Mouse (Mus musculus): ENCODE measurements around the gene Zkscan16.

DNA sequence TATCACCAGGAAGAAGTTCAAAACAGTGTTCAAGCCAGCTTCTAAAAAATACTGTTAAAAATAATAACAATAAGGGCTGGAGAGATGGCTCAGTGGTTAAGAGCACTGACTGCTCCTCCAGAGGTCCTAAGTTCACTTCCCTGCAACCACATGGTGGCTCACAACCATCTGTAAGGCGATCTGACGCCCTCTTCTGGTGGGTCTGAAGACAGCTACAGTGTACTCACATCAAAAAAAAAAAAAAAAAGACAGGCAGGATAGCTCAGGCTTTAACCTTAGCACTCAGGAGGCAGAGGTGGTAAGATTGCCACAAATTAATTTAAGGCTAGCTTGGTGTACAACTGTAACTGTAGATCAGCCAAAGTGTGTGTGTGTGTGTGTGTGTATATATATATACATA is 57.2 kb downstream of the Zkscan16 start:
- TF ChIP-seq POLR2A (IDR thresholded peaks at IDR 0.05; ENCODE audit: low read depth, low read length) (no peak), CTCF (IDR thresholded peaks at IDR 0.05; ENCODE audit: extremely low read depth, insufficient read length, insufficient replicate concordance, low read depth, low read length) (peak; percentile 54; the same call in 1 of the 2 replicates)

Measured in small intestine, adult 2 months (tissue).